Mouse (Mus musculus) macrophage (primary cell): ENCODE measurements around the gene C130032M10Rik. TPM values are rescaled to one million over a fixed set of nuclear protein-coding genes. Genes with fewer than 3 reads are reported as not detected.

Source experiments
- polyA plus RNA-seq: library from polyadenylated mRNA; stranded (reverse); fragments of 250-400 nt; gene quantifications from 3 replicates; pipeline ENCODE4 v1.2.4, GENCODE M21; 2018; ENCODE audit warnings: inconsistent platforms

The C130032M10Rik gene
- polyA plus RNA-seq, 1 experiment from 2014 or later = not detected

Other genes with a start within 250 kb of the C130032M10Rik start
- gene Bcl2a1c, start 185.6 kb upstream of the C130032M10Rik start, polyA plus RNA-seq = 0.57 TPM in 1 of 3 replicates, not detected in the others
- gene Crtap, start 125.0 kb upstream of the C130032M10Rik start, polyA plus RNA-seq = 58.8 to 145 TPM (median 96.5 TPM) in 3 replicates
- 100 to 183 TPM (median 148 TPM) in 3 replicates for gene Glb1, start 114.6 kb upstream of the C130032M10Rik start, polyA plus RNA-seq
- 6.0 to 12.5 TPM (median 9.7 TPM) in 3 replicates for gene Tmppe, start 114.6 kb upstream of the C130032M10Rik start, polyA plus RNA-seq
- not detected in 3 replicates for gene Ccr4, start 10.8 kb upstream of the C130032M10Rik start, polyA plus RNA-seq
- gene Trim71, start 48.7 kb downstream of the C130032M10Rik start, polyA plus RNA-seq = not detected in 3 replicates
- 13.8 to 17.7 TPM (median 14.6 TPM) in 3 replicates for gene Cnot10, start 124.5 kb downstream of the C130032M10Rik start, polyA plus RNA-seq
- 39.8 to 54.4 TPM (median 39.9 TPM) in 3 replicates for gene Dync1li1, start 173.1 kb downstream of the C130032M10Rik start, polyA plus RNA-seq
- 61.4 to 121 TPM (median 79.5 TPM) in 3 replicates for gene Cmtm6, start 215.4 kb downstream of the C130032M10Rik start, polyA plus RNA-seq